Mouse (Mus musculus): ENCODE results near the gene Isyna1. TPM values are rescaled to one million over a fixed set of nuclear protein-coding genes. Genes with fewer than 3 reads are reported as not detected.

Isyna1 gene
- total and polyA plus RNA-seq, 2 experiments from 2014 or later, result 140 to 176 TPM

DNA sequence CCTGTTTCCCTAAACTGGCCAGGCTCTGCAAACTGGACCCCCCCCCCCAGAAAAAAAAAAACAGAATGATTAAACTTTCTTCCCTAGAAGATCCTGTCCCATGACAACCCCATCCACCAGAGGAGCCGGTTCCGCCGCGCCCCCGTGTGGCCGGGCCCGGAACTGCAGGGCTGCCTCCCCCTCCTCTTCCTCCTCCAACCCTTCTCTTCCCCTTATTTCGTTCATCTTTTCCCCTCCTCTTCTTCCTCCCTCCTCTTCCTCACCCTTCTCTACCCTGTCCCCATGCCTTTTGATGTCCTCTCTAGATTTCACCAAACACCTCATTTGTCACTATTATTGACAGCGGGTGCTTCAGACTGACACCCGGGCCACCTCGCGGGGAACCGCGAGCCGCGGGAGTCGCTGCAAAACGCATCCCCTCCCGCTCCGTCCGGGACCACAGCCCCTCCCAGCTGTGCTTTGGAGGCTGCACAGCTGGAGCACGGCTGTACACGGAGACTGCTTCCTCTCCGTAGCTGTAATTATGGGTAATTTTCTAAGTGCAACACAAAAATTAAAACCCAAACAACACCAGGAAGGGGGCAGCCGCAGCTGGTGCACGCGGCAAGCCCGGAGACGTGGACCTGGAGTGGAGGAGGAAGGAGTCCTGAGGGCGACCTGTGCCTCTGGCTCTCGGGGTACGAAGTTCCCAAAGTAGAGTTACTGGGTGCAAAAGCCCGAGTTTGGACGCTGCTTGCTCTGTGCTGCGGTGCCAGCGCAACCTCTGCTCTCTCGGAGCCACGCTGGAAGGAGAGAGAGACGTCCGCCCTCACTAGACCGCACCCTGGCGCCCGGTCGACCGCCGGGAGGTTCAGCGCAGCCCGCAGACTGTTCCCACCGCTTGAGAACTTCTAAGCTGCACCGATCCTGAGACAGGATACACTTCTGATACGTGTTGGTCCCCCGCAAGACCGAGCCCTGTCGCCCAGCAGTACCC, 16.9 kb downstream of the Isyna1 start:
- ATAC-seq (ENCODE audit: low FRiP score) (no peak), DNase-seq (ENCODE audit: low spot score) (peak; percentile 48)
- H3K9ac ChIP-seq (replicated peaks; ENCODE audit: low read length, poor library complexity, severe bottlenecking), result peak overlapping the region; percentile 46
- peak overlapping the region; percentile 59 for H3K4me2 ChIP-seq (ENCODE audit: low read depth, low read length, poor library complexity, severe bottlenecking)
- no peaks in the 10 kb centered on the region for H3K27me3 ChIP-seq (ENCODE audit: insufficient read depth, low read length)
- H3K4me3 ChIP-seq (ENCODE audit: low read depth, low read length), result peak overlapping the region; percentile 69
- H3K27ac ChIP-seq (ENCODE audit: low read depth, low read length), result peak overlapping the region; percentile 26; the same call in 1 of the 2 replicates
- H3K9me3 ChIP-seq (ENCODE audit: low read length), result no peaks in the 10 kb centered on the region
- peaks cover 23% of the 10 kb centered on the region for H3K4me1 ChIP-seq (ENCODE audit: insufficient read depth, low read length)
- WGBS, result under 1% methylated on average over 54 of the region's 54 CpGs
- H3K36me3 ChIP-seq (ENCODE audit: insufficient read depth, low read length), result no peaks in the 10 kb centered on the region
- TF ChIP-seq CTCF (IDR thresholded peaks at IDR 0.05), result peak; percentile 85

DNA sequence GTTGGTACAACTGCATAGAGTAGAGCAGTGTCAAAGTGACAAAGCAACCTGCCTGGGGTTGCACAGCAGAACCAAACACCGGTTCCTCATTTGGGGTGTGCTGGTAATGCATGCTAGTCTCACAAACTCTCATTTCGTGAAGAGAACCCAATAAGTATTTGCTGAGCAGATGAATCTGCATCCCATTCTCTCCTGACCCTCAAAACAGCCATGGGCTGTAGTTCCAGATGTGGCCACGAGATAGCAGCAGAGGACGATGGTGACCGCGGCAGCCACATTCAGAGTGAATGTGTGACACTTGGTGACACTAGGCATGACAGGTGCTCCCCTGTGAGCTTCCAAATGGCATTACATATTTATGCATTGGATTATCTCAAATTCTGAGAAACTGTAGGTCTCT, 17.7 kb downstream of the Isyna1 start:
- no peaks in the 10 kb centered on the region for H3K27me3 ChIP-seq (ENCODE audit: insufficient read depth, low read length)
- DNase-seq (ENCODE audit: low spot score), result peak; percentile 84
- peak; percentile 98 for TF ChIP-seq CTCF (IDR thresholded peaks at IDR 0.05)
- no peak for ATAC-seq (ENCODE audit: low FRiP score)
- peak overlapping the region; percentile 46 for H3K9ac ChIP-seq (replicated peaks; ENCODE audit: low read length, poor library complexity, severe bottlenecking)
- H3K27ac ChIP-seq (ENCODE audit: low read depth, low read length), result no peak overlapping the region
- H3K4me3 ChIP-seq (ENCODE audit: low read depth, low read length), result peak overlapping the region; percentile 69
- WGBS, result under 1% methylated on average over 6 of the region's 6 CpGs
- no peaks in the 10 kb centered on the region for H3K36me3 ChIP-seq (ENCODE audit: insufficient read depth, low read length)
- peak overlapping the region; percentile 59 for H3K4me2 ChIP-seq (ENCODE audit: low read depth, low read length, poor library complexity, severe bottlenecking)
- H3K4me1 ChIP-seq (ENCODE audit: insufficient read depth, low read length), result peaks cover 20% of the 10 kb centered on the region
- H3K9me3 ChIP-seq (ENCODE audit: low read length), result no peaks in the 10 kb centered on the region

DNA sequence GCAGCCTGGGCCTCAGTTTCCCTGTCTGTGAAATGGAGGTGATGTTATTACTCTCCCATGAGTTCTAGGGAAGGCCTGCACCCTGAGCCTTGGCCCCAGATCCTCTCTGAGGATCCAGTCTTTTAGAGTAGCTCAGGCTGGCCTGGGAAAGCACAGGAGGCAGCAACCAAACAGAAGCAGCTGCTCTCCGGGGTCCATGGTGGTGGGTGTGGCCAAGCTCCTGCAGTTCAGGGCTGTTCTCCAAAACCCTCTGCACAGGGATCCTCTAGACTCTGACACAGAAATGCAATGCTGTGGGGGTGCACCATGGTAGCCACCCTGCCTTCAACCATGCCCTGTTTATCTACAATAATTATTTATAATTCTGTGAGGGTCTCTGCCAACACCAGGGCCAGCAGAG, 19.6 kb downstream of the Isyna1 start:
- Histone ChIP-seq H3K36me3 (ENCODE audit: insufficient read depth, low read length) (no peaks in the 10 kb centered on the region), H3K9me3 (ENCODE audit: low read length) (no peaks in the 10 kb centered on the region), H3K9ac (replicated peaks; ENCODE audit: low read length, poor library complexity, severe bottlenecking) (no peak overlapping the region), H3K27me3 (ENCODE audit: insufficient read depth, low read length) (no peaks in the 10 kb centered on the region), H3K4me2 (ENCODE audit: low read depth, low read length, poor library complexity, severe bottlenecking) (no peak overlapping the region), H3K4me3 (ENCODE audit: low read depth, low read length) (no peak overlapping the region), H3K4me1 (ENCODE audit: insufficient read depth, low read length) (peaks cover 14% of the 10 kb centered on the region), H3K27ac (ENCODE audit: low read depth, low read length) (no peak overlapping the region)
- DNase-seq (ENCODE audit: low spot score) (no peak), ATAC-seq (ENCODE audit: low FRiP score) (no peak)
- TF ChIP-seq CTCF (IDR thresholded peaks at IDR 0.05), result no peak
- WGBS, result 27% methylated on average over 1 of the region's 1 CpGs

DNA sequence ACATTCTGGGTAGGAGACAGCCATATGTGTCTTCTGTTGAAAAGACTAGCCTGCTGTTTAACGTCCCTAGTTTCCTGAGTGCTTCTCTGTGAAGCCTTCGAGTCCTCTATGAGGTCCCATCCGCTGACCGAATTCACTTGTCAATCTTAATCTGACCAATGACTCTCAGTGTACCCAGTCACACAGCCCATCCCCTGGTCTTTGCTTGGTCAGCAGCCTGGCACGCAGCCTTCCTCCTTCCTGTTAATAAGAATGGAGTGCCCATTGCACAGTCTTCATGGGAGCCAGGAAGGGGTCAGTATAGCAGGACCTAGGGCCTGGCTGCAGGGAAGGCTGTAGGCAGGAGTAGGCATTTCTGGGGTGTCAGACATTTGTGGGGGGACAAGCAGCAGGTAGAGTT, 20.3 kb downstream of the Isyna1 start:
- TF ChIP-seq CTCF (IDR thresholded peaks at IDR 0.05), result no peak
- 73% methylated on average over 5 of the region's 5 CpGs for WGBS
- Histone ChIP-seq H3K4me2 (ENCODE audit: low read depth, low read length, poor library complexity, severe bottlenecking) (no peak overlapping the region), H3K4me1 (ENCODE audit: insufficient read depth, low read length) (peaks cover 12% of the 10 kb centered on the region), H3K36me3 (ENCODE audit: insufficient read depth, low read length) (no peaks in the 10 kb centered on the region), H3K9me3 (ENCODE audit: low read length) (no peaks in the 10 kb centered on the region), H3K27me3 (ENCODE audit: insufficient read depth, low read length) (no peaks in the 10 kb centered on the region), H3K4me3 (ENCODE audit: low read depth, low read length) (no peak overlapping the region), H3K9ac (replicated peaks; ENCODE audit: low read length, poor library complexity, severe bottlenecking) (no peak overlapping the region), H3K27ac (ENCODE audit: low read depth, low read length) (no peak overlapping the region)
- DNase-seq (ENCODE audit: low spot score), result no peak
- ATAC-seq (ENCODE audit: low FRiP score), result no peak

DNA sequence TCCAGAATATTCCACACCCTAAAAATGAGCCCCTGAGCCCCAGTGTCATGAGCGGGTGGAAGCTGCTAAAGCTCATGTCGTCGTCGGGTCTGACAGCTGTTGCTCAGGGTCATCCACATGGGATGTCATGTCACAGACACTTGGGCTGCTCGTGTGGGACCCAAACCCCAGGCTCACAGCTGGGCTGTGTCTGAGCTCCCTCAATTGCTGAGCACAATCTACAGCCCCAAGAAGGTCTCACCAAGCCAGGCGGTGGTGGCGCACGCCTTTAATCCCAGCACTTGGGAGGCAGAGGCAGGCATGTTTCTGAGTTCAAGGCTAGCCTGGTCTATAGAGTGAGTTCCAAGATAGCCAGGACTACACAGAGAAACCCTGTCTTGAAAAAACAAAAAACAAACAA, 21.1 kb downstream of the Isyna1 start:
- Histone ChIP-seq H3K27me3 (ENCODE audit: insufficient read depth, low read length) (no peaks in the 10 kb centered on the region), H3K9me3 (ENCODE audit: low read length) (no peaks in the 10 kb centered on the region), H3K4me2 (ENCODE audit: low read depth, low read length, poor library complexity, severe bottlenecking) (no peak overlapping the region), H3K4me1 (ENCODE audit: insufficient read depth, low read length) (peaks cover 7% of the 10 kb centered on the region; the same call in 1 of the 2 replicates), H3K4me3 (ENCODE audit: low read depth, low read length) (no peak overlapping the region), H3K27ac (ENCODE audit: low read depth, low read length) (no peak overlapping the region), H3K36me3 (ENCODE audit: insufficient read depth, low read length) (no peaks in the 10 kb centered on the region), H3K9ac (replicated peaks; ENCODE audit: low read length, poor library complexity, severe bottlenecking) (no peak overlapping the region)
- 88% methylated on average over 8 of the region's 8 CpGs for WGBS
- no peak for TF ChIP-seq CTCF (IDR thresholded peaks at IDR 0.05)
- ATAC-seq (ENCODE audit: low FRiP score) (no peak), DNase-seq (ENCODE audit: low spot score) (no peak)

DNA sequence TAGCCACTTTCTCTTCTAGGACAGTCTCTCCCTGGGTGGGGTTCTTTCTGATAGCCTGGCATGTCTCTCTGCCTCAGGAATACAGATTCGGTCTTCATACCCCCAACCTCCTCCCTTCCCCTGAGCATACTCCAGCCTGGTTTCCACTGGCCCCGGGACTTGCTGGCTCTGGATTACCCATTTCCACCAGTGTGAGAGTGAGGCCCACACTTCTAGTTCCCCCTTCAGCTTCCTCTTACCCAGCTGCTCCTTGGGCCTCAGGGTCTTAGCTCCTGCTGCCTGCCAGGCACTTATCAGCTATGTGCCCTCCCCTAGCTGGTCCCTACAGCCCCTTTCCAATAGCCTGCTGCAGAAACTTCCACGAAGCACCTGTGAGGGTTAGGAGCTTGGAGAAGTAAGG, 21.7 kb downstream of the Isyna1 start, which contains the start of gene Lrrc25:
TSS of gene Lrrc25 (plus strand) at position 262 of the 400 bp plus-strand sequence.
- Histone ChIP-seq H3K4me3 (ENCODE audit: low read depth, low read length) (no peak within 1 kb of the TSS), H3K27ac (ENCODE audit: low read depth, low read length) (no peak within 1 kb of the TSS), H3K9me3 (ENCODE audit: low read length) (no peaks in the 10 kb centered on the region), H3K27me3 (ENCODE audit: insufficient read depth, low read length) (0 out of 2 replicates have a peak, but pooled peaks cover 4% of the 10 kb centered on the region), H3K4me1 (ENCODE audit: insufficient read depth, low read length) (peaks cover 7% of the 10 kb centered on the region; the same call in 1 of the 2 replicates), H3K36me3 (ENCODE audit: insufficient read depth, low read length) (no peaks in the 10 kb centered on the region), H3K9ac (replicated peaks; ENCODE audit: low read length, poor library complexity, severe bottlenecking) (no peak within 1 kb of the TSS), H3K4me2 (ENCODE audit: low read depth, low read length, poor library complexity, severe bottlenecking) (no peak within 1 kb of the TSS)
- WGBS, result 80% methylated on average over 3 of the region's 3 CpGs
- ATAC-seq (ENCODE audit: low FRiP score), result no peak
- no peak for TF ChIP-seq CTCF (IDR thresholded peaks at IDR 0.05)
- no peak for DNase-seq (ENCODE audit: low spot score)
